Comparison of ENCODE assay signal across 24 mouse cellular contexts in the genomic region with DNA sequence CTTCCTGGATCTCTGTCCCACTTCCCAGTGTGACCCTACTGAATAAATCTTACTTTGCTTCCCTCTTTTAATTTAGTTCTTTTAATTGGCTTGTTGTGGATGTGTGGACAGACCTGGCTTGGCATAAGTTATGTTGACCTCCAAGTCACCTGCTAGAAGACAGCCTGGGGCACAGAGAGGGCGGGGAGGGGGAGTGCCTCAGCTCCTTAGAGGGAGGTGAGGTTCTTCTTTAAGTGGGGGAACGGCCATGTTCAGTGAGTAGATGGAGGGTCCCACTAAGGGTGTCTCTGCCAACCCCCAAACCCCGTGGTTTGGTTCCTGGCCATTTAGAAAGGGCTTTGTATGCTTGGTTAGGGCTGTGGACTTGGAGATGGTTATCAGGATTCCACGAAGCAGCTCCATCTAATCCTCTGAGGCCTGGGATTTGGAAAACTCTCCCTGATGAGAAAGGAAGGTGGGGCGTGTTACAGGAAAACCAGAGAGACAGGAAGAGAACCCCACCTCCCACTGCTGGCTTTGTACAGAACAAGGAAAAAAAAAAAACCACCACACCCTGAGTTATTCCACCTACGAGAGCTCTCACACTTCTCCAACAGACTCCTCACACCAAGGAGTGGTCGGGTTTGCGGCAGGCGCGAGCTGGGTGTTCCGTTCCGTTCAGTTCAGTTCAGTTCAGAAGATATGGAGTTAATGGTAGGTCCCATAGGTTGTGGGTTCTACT. TPM values are rescaled to one million over a fixed set of nuclear protein-coding genes. Genes with fewer than 3 reads are reported as not detected.
DNase-seq lines count a peak whose midpoint lies in the region; ATAC-seq and TF ChIP-seq lines count a peak whose summit lies in the region.
"Had no signal": no experiment of that assay in that cellular context is flagged by ENCODE, and none has a peak within 500 bp of the region (broad histone marks: within the 10 kb centered on the region; RNA-seq: fewer than 3 reads in every experiment).

No protein-coding gene starts in this region.

- peaks cover 5% of the 10 kb centered on the region; the same call in 1 of the 2 replicates for H3K4me1 ChIP-seq in kidney, adult 2 months (ENCODE audit: control insufficient read depth, insufficient read depth, low read length)
- H3K4me1 ChIP-seq in kidney, embryonic 15.5 days = peaks cover 12% of the 10 kb centered on the region
- H3K4me1 ChIP-seq in brown adipose tissue, adult 24 weeks (ENCODE audit: control insufficient read depth, insufficient read depth, insufficient read length, low read length) = peaks cover 8% of the 10 kb centered on the region
- no peaks in the 10 kb centered on the region for H3K4me1 ChIP-seq in forebrain, embryonic 11.5 days (replicated peaks; ENCODE audit: control insufficient read depth, insufficient read depth, low read length)
- H3K4me1 ChIP-seq: embryonic facial prominence, embryonic 12.5 days had no signal

- H3K9ac ChIP-seq in kidney, embryonic 15.5 days = no peak overlapping the region
- no peak overlapping the region for H3K9ac ChIP-seq in forebrain, embryonic 11.5 days (ENCODE audit: low read length)
- H3K9ac ChIP-seq: embryonic facial prominence, embryonic 12.5 days; forebrain, embryonic 15.5 days; heart, embryonic 13.5 days; limb, embryonic 13.5 days; liver, embryonic 14.5 days; midbrain, embryonic 13.5 days; neural tube, embryonic 13.5 days had no signal

- no peak overlapping the region for H3K4me3 ChIP-seq in kidney, adult 2 months (ENCODE audit: insufficient read depth, low read depth, low read length)
- H3K4me3 ChIP-seq in kidney, embryonic 15.5 days (replicated peaks) = no peak overlapping the region
- no peak overlapping the region for H3K4me3 ChIP-seq in brown adipose tissue, adult 24 weeks (ENCODE audit: insufficient read depth, low read depth, low read length)
- no peak overlapping the region for H3K4me3 ChIP-seq in forebrain, embryonic 11.5 days (ENCODE audit: low read depth, low read length)
- H3K4me3 ChIP-seq: embryonic facial prominence, embryonic 12.5 days; erythroblast, embryonic 14.5 days; forebrain, embryonic 15.5 days; heart, embryonic 13.5 days; limb, embryonic 13.5 days; midbrain, embryonic 13.5 days; neural tube, embryonic 13.5 days had no signal

- DNase-seq in frontal cortex, postnatal 25 days (ENCODE audit: low spot score in 2 of 2) = no peak
- DNase-seq in kidney, adult 2 months = peak; percentile 68
- DNase-seq in kidney, postnatal 25 days = peak; percentile 58 to 82
- no peak for DNase-seq in forebrain, embryonic 11.5 days (ENCODE audit: low spot score)
- DNase-seq in lung, postnatal 14 days = no peak
- DNase-seq: cerebellum, adult 9-11 months; spleen, adult 18-20 months had no signal

- H3K27me3 ChIP-seq in kidney, adult 2 months (replicated peaks; ENCODE audit: control insufficient read depth, insufficient read depth, low read length) = no peaks in the 10 kb centered on the region
- no peaks in the 10 kb centered on the region for H3K27me3 ChIP-seq in kidney, embryonic 15.5 days
- H3K27me3 ChIP-seq in forebrain, embryonic 11.5 days (ENCODE audit: control insufficient read depth, insufficient read depth, low read length) = no peaks in the 10 kb centered on the region
- H3K27me3 ChIP-seq: embryonic facial prominence, embryonic 12.5 days; forebrain, embryonic 15.5 days; heart, embryonic 13.5 days; limb, embryonic 13.5 days; midbrain, embryonic 13.5 days; neural tube, embryonic 13.5 days had no signal

- no peak for TF ChIP-seq CTCF in kidney, adult 2 months (conservative IDR thresholded peaks at IDR 0.05; ENCODE audit: insufficient read depth, insufficient read length, low read depth, low read length)

- 63% methylated on average over 12 of the region's 12 CpGs for WGBS in kidney, adult 2 months
- 75% methylated on average over 12 of the region's 12 CpGs for WGBS in kidney, embryonic 15.5 days
- 85% methylated on average over 12 of the region's 12 CpGs for WGBS in forebrain, embryonic 11.5 days

- ATAC-seq in frontal cortex, adult (ENCODE audit: low TSS enrichment) = peak; percentile 31; the same call in 1 of the 2 replicates
- ATAC-seq in kidney, embryonic 15.5 days (replicated peaks; ENCODE audit: low FRiP score) = no peak
- no peak for ATAC-seq in forebrain, embryonic 11.5 days (replicated peaks; ENCODE audit: low FRiP score)
- ATAC-seq: CD4-positive, CD25-positive, alpha-beta regulatory T cell, adult 4 months; forebrain, embryonic 15.5 days; hindbrain, postnatal 0 days; midbrain, embryonic 13.5 days had no signal

- H3K27ac ChIP-seq in kidney, adult 2 months (ENCODE audit: insufficient read depth, low read depth, low read length) = peak overlapping the region; percentile 72
- no peak overlapping the region for H3K27ac ChIP-seq in kidney, embryonic 15.5 days
- peak overlapping the region; percentile 69 for H3K27ac ChIP-seq in brown adipose tissue, adult 24 weeks (replicated peaks; ENCODE audit: low read depth, low read length)
- H3K27ac ChIP-seq in forebrain, embryonic 11.5 days (ENCODE audit: low read depth, low read length) = no peak overlapping the region
- H3K27ac ChIP-seq: embryonic facial prominence, embryonic 12.5 days; forebrain, embryonic 15.5 days; heart, embryonic 13.5 days; hindbrain, postnatal 0 days; limb, embryonic 13.5 days; liver, embryonic 14.5 days; midbrain, embryonic 13.5 days; neural tube, embryonic 13.5 days had no signal

- H3K4me2 ChIP-seq in kidney, embryonic 15.5 days = no peak overlapping the region
- no peak overlapping the region for H3K4me2 ChIP-seq in forebrain, embryonic 11.5 days (ENCODE audit: low read depth, low read length, severe bottlenecking)
- H3K4me2 ChIP-seq: embryonic facial prominence, embryonic 12.5 days; forebrain, embryonic 15.5 days; heart, embryonic 13.5 days; limb, embryonic 13.5 days; midbrain, embryonic 13.5 days; neural tube, embryonic 13.5 days had no signal

- no peaks in the 10 kb centered on the region for H3K9me3 ChIP-seq in kidney, embryonic 15.5 days (replicated peaks)
- H3K9me3 ChIP-seq in forebrain, embryonic 11.5 days (ENCODE audit: control insufficient read depth, low read length) = no peaks in the 10 kb centered on the region
- H3K9me3 ChIP-seq: embryonic facial prominence, embryonic 12.5 days; forebrain, embryonic 15.5 days; heart, embryonic 13.5 days; limb, embryonic 13.5 days; midbrain, embryonic 13.5 days; neural tube, embryonic 13.5 days had no signal

- no peak for TF ChIP-seq POLR2A in kidney, adult 2 months (IDR thresholded peaks at IDR 0.05; ENCODE audit: low read depth, low read length)

- H3K36me3 ChIP-seq in kidney, adult 2 months (ENCODE audit: control insufficient read depth, insufficient read depth, low read length) = no peaks in the 10 kb centered on the region
- H3K36me3 ChIP-seq in kidney, embryonic 15.5 days = no peaks in the 10 kb centered on the region
- H3K36me3 ChIP-seq in forebrain, embryonic 11.5 days (ENCODE audit: control insufficient read depth, insufficient read depth, low read length) = no peaks in the 10 kb centered on the region
- H3K36me3 ChIP-seq: embryonic facial prominence, embryonic 12.5 days; forebrain, embryonic 15.5 days; heart, embryonic 13.5 days; limb, embryonic 13.5 days; midbrain, embryonic 13.5 days; neural tube, embryonic 13.5 days had no signal

RNA-seq across cellular contexts. Expression of gene Srarp, which starts 3.3 kb away (rescaled TPM):
- 0.11 and 0.14 TPM in 2 replicates for polyA plus RNA-seq in kidney, adult 2 months (2012; rRNA removed)
- not detected in 2 replicates for polyA plus RNA-seq in kidney, embryonic 15.5 days (2015; fragmentation: Nextera tagmentation; extraction: Ambion mirVana)
- polyA plus RNA-seq in brown adipose tissue, adult 24 weeks (2012; ENCODE audit: insufficient read depth, insufficient read length, missing spikeins) = not detected in 2 replicates
- not detected in 2 replicates for polyA plus RNA-seq in forebrain, embryonic 11.5 days (2014; fragmentation: Nextera tagmentation; extraction: Ambion mirVana)
- polyA plus RNA-seq: CD4-positive, CD25-positive, alpha-beta regulatory T cell, adult 4 months; embryonic facial prominence, embryonic 12.5 days; erythroblast, embryonic 14.5 days; forebrain, embryonic 15.5 days; heart, embryonic 13.5 days; limb, embryonic 13.5 days; liver, embryonic 14.5 days; lung, embryonic 16.5 days; midbrain, embryonic 13.5 days; neural tube, embryonic 13.5 days; stomach, embryonic 14.5 days; thymus, postnatal 0 days had no signal

RNA-seq across cellular contexts. Expression of gene Zbtb17, which starts 5.2 kb away (rescaled TPM):
- polyA plus RNA-seq in kidney, adult 2 months (2012; rRNA removed) = 23.4 and 28.9 TPM in 2 replicates
- 39.8 and 40.4 TPM in 2 replicates for polyA plus RNA-seq in kidney, embryonic 15.5 days (2015; fragmentation: Nextera tagmentation; extraction: Ambion mirVana)
- 5.1 and 7.9 TPM in 2 replicates for polyA plus RNA-seq in brown adipose tissue, adult 24 weeks (2012; ENCODE audit: insufficient read depth, insufficient read length, missing spikeins)
- 50.8 and 55.7 TPM in 2 replicates for polyA plus RNA-seq in forebrain, embryonic 11.5 days (2014; fragmentation: Nextera tagmentation; extraction: Ambion mirVana)

RNA-seq across cellular contexts. Expression of gene Hspb7, which starts 18.7 kb away (rescaled TPM):
- 2.9 and 9.5 TPM in 2 replicates for polyA plus RNA-seq in kidney, adult 2 months (2012; rRNA removed)
- 1.0 and 1.1 TPM in 2 replicates for polyA plus RNA-seq in kidney, embryonic 15.5 days (2015; fragmentation: Nextera tagmentation; extraction: Ambion mirVana)
- polyA plus RNA-seq in brown adipose tissue, adult 24 weeks (2012; ENCODE audit: insufficient read depth, insufficient read length, missing spikeins) = 3.5 and 3.8 TPM in 2 replicates
- polyA plus RNA-seq in forebrain, embryonic 11.5 days (2014; fragmentation: Nextera tagmentation; extraction: Ambion mirVana) = not detected in 2 replicates
- polyA plus RNA-seq: CD4-positive, CD25-positive, alpha-beta regulatory T cell, adult 4 months; embryonic facial prominence, embryonic 12.5 days; erythroblast, embryonic 14.5 days; forebrain, embryonic 15.5 days; midbrain, embryonic 13.5 days; neural tube, embryonic 13.5 days; thymus, postnatal 0 days had no signal

RNA-seq across cellular contexts. Expression of gene Clcnkb, which starts 23.4 kb away (rescaled TPM):
- polyA plus RNA-seq in kidney, adult 2 months (2012; rRNA removed) = 286 and 318 TPM in 2 replicates
- polyA plus RNA-seq in kidney, embryonic 15.5 days (2015; fragmentation: Nextera tagmentation; extraction: Ambion mirVana) = 19.5 and 19.8 TPM in 2 replicates
- polyA plus RNA-seq in brown adipose tissue, adult 24 weeks (2012; ENCODE audit: insufficient read depth, insufficient read length, missing spikeins) = not detected in 2 replicates
- polyA plus RNA-seq in forebrain, embryonic 11.5 days (2014; fragmentation: Nextera tagmentation; extraction: Ambion mirVana) = not detected in 2 replicates
- polyA plus RNA-seq: CD4-positive, CD25-positive, alpha-beta regulatory T cell, adult 4 months; embryonic facial prominence, embryonic 12.5 days; erythroblast, embryonic 14.5 days; forebrain, embryonic 15.5 days; limb, embryonic 13.5 days; liver, embryonic 14.5 days; midbrain, embryonic 13.5 days; neural tube, embryonic 13.5 days; stomach, embryonic 14.5 days; thymus, postnatal 0 days had no signal

RNA-seq across cellular contexts. Expression of gene Clcnka, which starts 40.7 kb away (rescaled TPM):
- 99.3 and 105 TPM in 2 replicates for polyA plus RNA-seq in kidney, adult 2 months (2012; rRNA removed)
- 7.6 and 8.5 TPM in 2 replicates for polyA plus RNA-seq in kidney, embryonic 15.5 days (2015; fragmentation: Nextera tagmentation; extraction: Ambion mirVana)
- polyA plus RNA-seq in brown adipose tissue, adult 24 weeks (2012; ENCODE audit: insufficient read depth, insufficient read length, missing spikeins) = not detected in 2 replicates
- polyA plus RNA-seq in forebrain, embryonic 11.5 days (2014; fragmentation: Nextera tagmentation; extraction: Ambion mirVana) = 0.17 TPM in 1 of 2 replicates, not detected in the other
- polyA plus RNA-seq: CD4-positive, CD25-positive, alpha-beta regulatory T cell, adult 4 months; erythroblast, embryonic 14.5 days; forebrain, embryonic 15.5 days; heart, embryonic 13.5 days; liver, embryonic 14.5 days; midbrain, embryonic 13.5 days; neural tube, embryonic 13.5 days; urinary bladder, adult 2 months had no signal

Comparison
In these comparisons a context has a peak if more than half of its experiments do, and no peak if none do; other contexts are left out.
1. H3K27ac ChIP-seq: peak in kidney, adult 2 months (single experiment) and brown adipose tissue, adult 24 weeks (single experiment); none in kidney, embryonic 15.5 days (single experiment) and forebrain, embryonic 11.5 days (single experiment).
2. DNase-seq: peak in kidney, adult 2 months (single experiment) and kidney, postnatal 25 days (2 of 2); none in frontal cortex, postnatal 25 days (0 of 2), forebrain, embryonic 11.5 days (single experiment) and lung, postnatal 14 days (single experiment).